Mouse (Mus musculus) right cerebral cortex, postnatal 14 days (tissue): ENCODE measurements around the gene Acap3.

Source experiments
- DNase-seq: peaks from one replicate; pipeline ENCODE4 v3.0.0; 2022

Gene Acap3

GRCm38 (mm10) chr4:155943534-155944249 is 52.1 kb downstream of the Acap3 start, which contains the start of gene Ube2j2:
Ube2j2 (plus strand) TSS chr4:155943831.
- DNase-seq, result peak; percentile 93

- no peak for DNase-seq
Measured at GRCm38 (mm10) chr4:155944271-155944670, 52.6 kb downstream of the Acap3 start.

- DNase-seq, result no peak
Measured at GRCm38 (mm10) chr4:155947094-155947493, 55.5 kb downstream of the Acap3 start.

- no peak for DNase-seq
Measured at GRCm38 (mm10) chr4:155955491-155955890, 63.9 kb downstream of the Acap3 start.
